Mouse (Mus musculus): ENCODE measurements around the gene Rgs13. TPM values are rescaled to one million over a fixed set of nuclear protein-coding genes. Genes with fewer than 3 reads are reported as not detected.

The Rgs13 gene
- polyA plus RNA-seq, 1 experiment from 2014 or later: 0.86 TPM

DNA sequence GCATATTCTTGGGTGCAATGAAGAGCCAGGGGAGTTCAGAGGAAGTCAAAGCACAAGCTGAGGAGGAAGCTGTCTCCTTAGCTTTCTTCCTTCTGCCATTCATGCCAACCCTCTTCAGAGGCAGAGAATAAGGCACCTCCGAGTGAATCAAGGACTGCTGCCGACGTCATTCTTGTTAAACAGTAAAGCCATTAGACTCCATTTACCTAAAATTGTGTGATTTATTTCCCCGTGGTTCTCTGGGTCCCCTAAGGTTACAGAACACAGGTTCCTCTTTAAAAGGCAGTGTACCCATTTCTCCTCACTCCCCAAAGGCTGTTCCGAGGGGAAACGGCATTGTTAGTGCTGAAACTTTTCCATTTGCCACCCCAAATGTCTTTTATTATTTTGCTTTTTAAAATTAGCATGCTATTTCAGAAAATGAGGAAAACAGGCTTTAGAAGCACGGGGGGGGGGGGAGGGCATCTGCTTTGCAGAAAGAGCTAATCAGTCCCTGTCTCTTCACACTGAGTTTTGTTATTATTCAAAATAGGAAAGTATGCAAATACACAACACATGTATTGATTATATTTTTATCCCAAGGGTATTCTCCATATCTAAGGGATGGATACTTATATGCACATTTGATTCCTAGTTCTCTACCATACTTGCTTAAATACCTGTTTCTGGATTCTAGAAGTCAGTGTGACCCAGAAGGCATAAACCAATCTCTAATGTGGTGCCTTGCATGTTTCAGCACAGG, 9.7 kb upstream of the Rgs13 start:
- H3K36me3 ChIP-seq (ENCODE audit: control insufficient read depth, insufficient read depth): no peaks in the 10 kb centered on the region
- H3K4me1 ChIP-seq (replicated peaks; ENCODE audit: control insufficient read depth, insufficient read depth, low read length): peaks cover 8% of the 10 kb centered on the region
- 52% methylated on average over 7 of the region's 7 CpGs for WGBS
- H3K9ac ChIP-seq (replicated peaks; ENCODE audit: low read depth, low read length): no peak overlapping the region
- H3K4me2 ChIP-seq (ENCODE audit: low read length): no peak overlapping the region
- no peaks in the 10 kb centered on the region for H3K9me3 ChIP-seq (ENCODE audit: control insufficient read depth, low read length)
- ATAC-seq: no peak
- H3K27me3 ChIP-seq (replicated peaks; ENCODE audit: control insufficient read depth, insufficient read depth, low read length): no peaks in the 10 kb centered on the region
- no peak overlapping the region for H3K27ac ChIP-seq (ENCODE audit: low read length)
- no peak overlapping the region for H3K4me3 ChIP-seq (replicated peaks; ENCODE audit: low read length)

DNA sequence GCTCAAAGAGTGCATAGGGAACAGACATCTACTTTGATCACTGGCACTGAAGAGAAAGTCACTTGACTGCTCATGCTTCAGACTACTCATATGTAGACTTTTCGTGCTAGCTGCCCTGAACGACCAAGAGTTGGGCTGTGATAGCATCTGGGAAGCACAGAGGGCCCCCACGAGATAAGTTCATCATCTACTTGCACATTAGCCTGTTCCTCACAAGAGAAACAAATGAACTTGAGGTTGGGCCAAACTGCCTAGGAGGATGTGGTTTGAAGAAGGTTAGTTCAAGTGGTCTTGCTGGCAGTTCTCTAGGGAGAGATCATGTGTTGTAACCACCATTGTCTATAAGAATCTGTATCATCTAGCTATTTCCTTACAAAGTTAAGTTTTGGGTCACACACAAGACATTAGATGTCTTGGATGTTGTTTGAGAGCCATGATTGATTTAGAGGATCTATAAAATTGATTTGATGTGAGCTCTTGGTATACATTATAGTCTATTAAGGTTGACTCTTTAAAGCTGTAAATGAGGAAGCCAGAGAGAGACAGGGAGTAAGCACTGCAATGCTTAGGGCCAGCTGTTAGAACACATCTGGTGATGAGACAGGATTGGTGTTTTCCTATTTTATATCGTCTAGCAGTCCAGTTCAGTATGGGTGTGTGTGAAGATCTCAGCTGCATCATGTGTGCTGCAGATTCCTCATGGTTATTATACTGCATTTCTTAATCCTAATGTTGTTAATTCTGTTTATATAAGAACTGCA, 8.0 kb upstream of the Rgs13 start:
- Histone ChIP-seq H3K9me3 (ENCODE audit: control insufficient read depth, low read length) (no peaks in the 10 kb centered on the region), H3K4me2 (ENCODE audit: low read length) (no peak overlapping the region), H3K4me1 (replicated peaks; ENCODE audit: control insufficient read depth, insufficient read depth, low read length) (peaks cover 5% of the 10 kb centered on the region), H3K36me3 (ENCODE audit: control insufficient read depth, insufficient read depth) (no peaks in the 10 kb centered on the region), H3K4me3 (replicated peaks; ENCODE audit: low read length) (no peak overlapping the region), H3K9ac (replicated peaks; ENCODE audit: low read depth, low read length) (no peak overlapping the region), H3K27me3 (replicated peaks; ENCODE audit: control insufficient read depth, insufficient read depth, low read length) (no peaks in the 10 kb centered on the region), H3K27ac (ENCODE audit: low read length) (no peak overlapping the region)
- WGBS: 75% methylated on average over 4 of the region's 4 CpGs
- ATAC-seq: no peak

DNA sequence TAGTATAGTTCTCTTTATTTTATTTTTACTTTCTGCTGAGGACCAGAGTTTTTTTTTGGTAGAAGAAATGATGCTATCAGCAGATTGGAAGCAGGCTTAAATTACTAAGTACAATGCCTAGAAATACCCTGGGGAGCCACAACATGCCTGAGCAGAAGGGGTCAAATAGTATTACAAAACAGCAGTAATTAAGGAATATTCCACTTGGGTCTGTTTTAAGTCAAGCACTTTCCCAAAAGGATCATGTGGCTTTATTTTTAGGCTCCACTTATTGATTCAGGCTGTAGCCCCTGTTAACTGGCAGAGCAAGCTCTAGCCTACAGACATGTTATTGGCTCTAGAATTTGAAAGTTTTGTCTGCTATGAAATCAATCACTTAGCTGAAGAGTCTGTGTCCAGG, 6.5 kb upstream of the Rgs13 start:
- no peaks in the 10 kb centered on the region for H3K27me3 ChIP-seq (replicated peaks; ENCODE audit: control insufficient read depth, insufficient read depth, low read length)
- H3K4me1 ChIP-seq (replicated peaks; ENCODE audit: control insufficient read depth, insufficient read depth, low read length): no peaks in the 10 kb centered on the region
- no peak overlapping the region for H3K27ac ChIP-seq (ENCODE audit: low read length)
- H3K4me2 ChIP-seq (ENCODE audit: low read length): no peak overlapping the region
- no peaks in the 10 kb centered on the region for H3K36me3 ChIP-seq (ENCODE audit: control insufficient read depth, insufficient read depth)
- no peak overlapping the region for H3K4me3 ChIP-seq (replicated peaks; ENCODE audit: low read length)
- no peak overlapping the region for H3K9ac ChIP-seq (replicated peaks; ENCODE audit: low read depth, low read length)
- no peaks in the 10 kb centered on the region for H3K9me3 ChIP-seq (ENCODE audit: control insufficient read depth, low read length)
- ATAC-seq: no peak

DNA sequence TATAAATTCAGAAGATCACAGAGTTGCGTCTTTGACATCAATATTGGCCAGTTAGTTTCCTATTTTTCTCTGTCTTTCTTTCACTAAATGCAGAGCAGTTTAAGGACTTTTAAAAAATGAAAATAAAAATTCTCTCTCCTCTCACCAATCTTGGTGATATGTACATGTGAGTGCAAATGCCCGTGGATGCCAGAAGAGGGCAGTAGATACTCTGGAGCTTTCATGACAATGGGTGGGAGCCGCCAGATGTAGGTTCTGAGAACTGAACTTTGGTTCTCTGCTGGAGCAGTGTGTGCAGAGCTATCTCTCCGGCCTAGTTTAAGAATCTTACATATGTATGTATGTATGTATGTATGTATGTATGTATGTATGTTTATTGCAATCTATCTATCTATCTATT, 2.4 kb upstream of the Rgs13 start:
- H3K9ac ChIP-seq (replicated peaks; ENCODE audit: low read depth, low read length): no peak overlapping the region
- peaks cover 5% of the 10 kb centered on the region for H3K4me1 ChIP-seq (replicated peaks; ENCODE audit: control insufficient read depth, insufficient read depth, low read length)
- H3K27me3 ChIP-seq (replicated peaks; ENCODE audit: control insufficient read depth, insufficient read depth, low read length): no peaks in the 10 kb centered on the region
- ATAC-seq: no peak
- H3K4me3 ChIP-seq (replicated peaks; ENCODE audit: low read length): no peak overlapping the region
- 97% methylated on average over 4 of the region's 4 CpGs for WGBS
- H3K36me3 ChIP-seq (ENCODE audit: control insufficient read depth, insufficient read depth): no peaks in the 10 kb centered on the region
- H3K9me3 ChIP-seq (ENCODE audit: control insufficient read depth, low read length): no peaks in the 10 kb centered on the region
- no peak overlapping the region for H3K27ac ChIP-seq (ENCODE audit: low read length)
- H3K4me2 ChIP-seq (ENCODE audit: low read length): no peak overlapping the region

DNA sequence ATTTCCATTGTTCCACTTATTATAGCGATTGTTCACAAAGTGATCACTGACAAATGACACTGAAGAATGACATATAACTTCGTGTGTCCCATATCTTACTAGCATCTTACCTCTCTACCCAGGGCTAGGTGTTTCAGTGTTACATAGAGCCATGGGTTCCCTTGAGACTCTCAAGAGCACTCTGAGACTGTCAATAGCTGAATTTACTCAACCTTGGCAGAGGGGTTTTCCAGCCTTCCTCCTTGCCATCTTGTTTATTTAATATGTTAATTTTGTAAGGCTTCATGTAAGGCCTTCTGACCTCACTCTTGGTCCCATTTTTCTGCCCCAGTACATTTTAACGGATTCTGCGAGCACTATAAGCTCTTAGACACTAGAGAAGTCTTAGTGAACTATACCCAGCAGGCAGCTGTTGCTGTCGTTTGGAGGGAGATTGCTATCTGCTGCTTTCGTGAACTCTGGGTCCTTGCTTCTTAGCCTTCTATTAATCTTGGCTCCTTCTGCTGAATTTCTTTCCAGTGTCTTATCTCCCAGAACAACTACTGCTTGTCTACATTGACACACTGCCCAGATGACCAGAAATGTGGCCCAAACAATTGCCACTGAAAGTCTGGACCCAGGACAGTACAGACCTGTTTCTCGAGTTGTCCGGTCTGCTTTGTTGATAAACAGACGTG, 1.2 kb upstream of the Rgs13 start:
- WGBS: 74% methylated on average over 9 of the region's 9 CpGs
- no peaks in the 10 kb centered on the region for H3K9me3 ChIP-seq (ENCODE audit: control insufficient read depth, low read length)
- ATAC-seq: no peak
- no peak overlapping the region for H3K9ac ChIP-seq (replicated peaks; ENCODE audit: low read depth, low read length)
- no peaks in the 10 kb centered on the region for H3K36me3 ChIP-seq (ENCODE audit: control insufficient read depth, insufficient read depth)
- H3K27ac ChIP-seq (ENCODE audit: low read length): no peak overlapping the region
- H3K4me2 ChIP-seq (ENCODE audit: low read length): no peak overlapping the region
- no peak overlapping the region for H3K4me3 ChIP-seq (replicated peaks; ENCODE audit: low read length)
- H3K4me1 ChIP-seq (replicated peaks; ENCODE audit: control insufficient read depth, insufficient read depth, low read length): peaks cover 5% of the 10 kb centered on the region
- no peaks in the 10 kb centered on the region for H3K27me3 ChIP-seq (replicated peaks; ENCODE audit: control insufficient read depth, insufficient read depth, low read length)

DNA sequence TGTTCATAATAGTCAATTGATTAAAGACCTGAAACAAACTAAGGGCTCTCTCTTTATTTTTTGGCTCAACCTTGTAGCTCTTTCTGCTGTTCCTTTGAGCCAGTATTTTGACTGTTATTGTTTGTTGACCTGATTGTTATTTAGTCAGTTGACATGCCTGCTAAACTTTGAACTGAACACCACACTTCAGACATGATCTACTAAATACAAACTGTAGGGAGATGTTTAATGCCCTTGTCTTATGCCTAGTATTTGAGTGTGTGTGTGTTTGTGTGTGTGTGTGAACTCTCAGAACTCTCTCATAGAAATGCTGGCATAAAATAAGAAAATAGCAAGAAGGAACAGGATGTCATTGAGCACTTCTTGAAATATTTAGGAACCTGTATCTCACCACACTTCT, 448 bp upstream of the Rgs13 start:
- no peak; the same call in 1 of the 2 replicates for ATAC-seq
- Histone ChIP-seq H3K9me3 (ENCODE audit: control insufficient read depth, low read length) (no peaks in the 10 kb centered on the region), H3K4me3 (replicated peaks; ENCODE audit: low read length) (no peak overlapping the region), H3K36me3 (ENCODE audit: control insufficient read depth, insufficient read depth) (no peaks in the 10 kb centered on the region), H3K27me3 (replicated peaks; ENCODE audit: control insufficient read depth, insufficient read depth, low read length) (no peaks in the 10 kb centered on the region), H3K27ac (ENCODE audit: low read length) (no peak overlapping the region), H3K4me2 (ENCODE audit: low read length) (no peak overlapping the region), H3K9ac (replicated peaks; ENCODE audit: low read depth, low read length) (no peak overlapping the region), H3K4me1 (replicated peaks; ENCODE audit: control insufficient read depth, insufficient read depth, low read length) (peaks cover 5% of the 10 kb centered on the region)

DNA sequence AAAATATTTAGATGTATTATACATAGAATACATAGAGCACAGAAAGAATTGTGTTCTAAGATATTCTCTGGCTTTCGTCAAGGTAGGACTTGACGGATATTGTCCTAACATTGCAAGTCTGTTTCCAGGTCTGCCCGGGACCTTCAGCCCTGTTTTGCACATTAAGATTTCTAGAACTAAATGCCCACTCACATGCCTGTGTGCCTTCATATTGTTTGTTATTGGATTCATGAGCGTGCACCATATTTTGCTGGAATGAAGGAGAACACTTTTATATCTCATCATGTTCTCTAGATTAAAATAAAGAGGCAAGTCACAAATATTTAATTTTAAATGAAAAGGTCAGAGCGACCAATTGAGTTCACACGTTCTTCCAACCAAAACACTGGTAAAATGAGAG, 2.4 kb downstream of the Rgs13 start:
- no peak overlapping the region for H3K27ac ChIP-seq (ENCODE audit: low read length)
- no peaks in the 10 kb centered on the region for H3K9me3 ChIP-seq (ENCODE audit: control insufficient read depth, low read length)
- H3K4me3 ChIP-seq (replicated peaks; ENCODE audit: low read length): no peak overlapping the region
- no peaks in the 10 kb centered on the region for H3K27me3 ChIP-seq (replicated peaks; ENCODE audit: control insufficient read depth, insufficient read depth, low read length)
- peaks cover 5% of the 10 kb centered on the region for H3K4me1 ChIP-seq (replicated peaks; ENCODE audit: control insufficient read depth, insufficient read depth, low read length)
- no peak overlapping the region for H3K9ac ChIP-seq (replicated peaks; ENCODE audit: low read depth, low read length)
- 93% methylated on average over 6 of the region's 6 CpGs for WGBS
- no peak for ATAC-seq
- H3K36me3 ChIP-seq (ENCODE audit: control insufficient read depth, insufficient read depth): no peaks in the 10 kb centered on the region
- H3K4me2 ChIP-seq (ENCODE audit: low read length): no peak overlapping the region

DNA sequence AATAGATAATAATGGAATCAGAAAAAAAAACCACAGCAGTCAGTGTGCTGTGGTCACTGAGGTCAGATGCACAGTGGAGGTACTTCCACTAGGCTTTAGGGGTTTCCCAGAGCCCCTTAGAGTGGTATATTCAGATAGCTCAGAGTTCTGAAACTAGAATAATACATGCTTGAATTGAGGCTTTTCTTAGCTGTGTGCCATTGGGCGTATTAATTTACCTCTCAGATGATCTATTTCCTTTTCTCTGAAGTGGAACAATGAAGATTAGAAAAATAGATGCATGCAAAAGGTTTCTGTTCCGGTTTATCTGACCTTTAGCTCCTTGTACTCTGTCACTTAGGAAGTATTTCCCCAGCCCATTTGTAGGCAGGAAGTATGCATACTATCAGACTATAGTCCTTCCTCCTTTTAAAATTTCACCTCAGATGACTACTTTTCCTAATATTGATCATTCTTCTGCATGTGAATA, 3.6 kb downstream of the Rgs13 start:
- Histone ChIP-seq H3K4me2 (ENCODE audit: low read length) (no peak overlapping the region), H3K9ac (replicated peaks; ENCODE audit: low read depth, low read length) (no peak overlapping the region), H3K27ac (ENCODE audit: low read length) (no peak overlapping the region), H3K4me3 (replicated peaks; ENCODE audit: low read length) (no peak overlapping the region), H3K36me3 (ENCODE audit: control insufficient read depth, insufficient read depth) (no peaks in the 10 kb centered on the region), H3K27me3 (replicated peaks; ENCODE audit: control insufficient read depth, insufficient read depth, low read length) (no peaks in the 10 kb centered on the region), H3K9me3 (ENCODE audit: control insufficient read depth, low read length) (no peaks in the 10 kb centered on the region), H3K4me1 (replicated peaks; ENCODE audit: control insufficient read depth, insufficient read depth, low read length) (peaks cover 5% of the 10 kb centered on the region)
- no peak for ATAC-seq
- 80% methylated on average over 2 of the region's 2 CpGs for WGBS

DNA sequence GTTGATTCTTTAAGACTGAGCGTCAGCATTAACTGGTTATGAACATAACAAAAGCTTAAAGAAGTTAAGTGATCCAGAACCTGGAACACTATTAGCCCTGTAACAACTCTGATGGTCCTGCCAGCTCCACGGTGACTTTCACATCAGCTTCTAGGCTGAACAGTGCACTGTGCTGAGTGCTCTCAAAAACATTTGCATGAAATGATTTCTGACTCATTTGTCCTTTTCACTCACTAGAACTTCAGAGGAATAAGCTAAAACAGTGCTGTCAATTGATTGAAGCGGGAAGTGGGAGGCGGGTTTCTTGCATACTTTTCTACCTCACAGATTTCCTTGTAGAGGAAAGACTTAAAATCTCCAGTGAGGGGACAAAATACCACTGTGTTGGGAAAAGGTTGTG, 8.3 kb downstream of the Rgs13 start:
- no peak overlapping the region for H3K9ac ChIP-seq (replicated peaks; ENCODE audit: low read depth, low read length)
- H3K4me3 ChIP-seq (replicated peaks; ENCODE audit: low read length): no peak overlapping the region
- H3K36me3 ChIP-seq (ENCODE audit: control insufficient read depth, insufficient read depth): no peaks in the 10 kb centered on the region
- H3K4me1 ChIP-seq (replicated peaks; ENCODE audit: control insufficient read depth, insufficient read depth, low read length): no peaks in the 10 kb centered on the region
- WGBS: 59% methylated on average over 4 of the region's 4 CpGs
- H3K27ac ChIP-seq (ENCODE audit: low read length): no peak overlapping the region
- no peaks in the 10 kb centered on the region for H3K9me3 ChIP-seq (ENCODE audit: control insufficient read depth, low read length)
- no peaks in the 10 kb centered on the region for H3K27me3 ChIP-seq (replicated peaks; ENCODE audit: control insufficient read depth, insufficient read depth, low read length)
- ATAC-seq: no peak
- H3K4me2 ChIP-seq (ENCODE audit: low read length): no peak overlapping the region

Measured in forebrain, embryonic 16.5 days (tissue).